Mouse (Mus musculus) cortical plate, adult 2 months (tissue): ENCODE measurements at regions not wholly inside any gene's neighbourhood (a gene's known extent, or its start where the extent isn't known, plus 50 kb on each side); places are given as distances from the start of the nearest gene placed in this dataset.

Experiments
- H3K27ac ChIP-seq: fragments of 200-500 bp; 2 replicates; pipeline ENCODE4 v1.5.1; 2012; ENCODE audit warnings: low read length, control low read depth, inconsistent platforms; ENCODE audit not compliant: insufficient read depth
- H3K4me1 ChIP-seq: fragments of 200-500 bp; 2 replicates; pipeline ENCODE4 v1.6.1; 2011; ENCODE audit warnings: low read length; ENCODE audit not compliant: control insufficient read depth, insufficient read depth
- H3K4me3 ChIP-seq: fragments of 200-500 bp; 2 replicates; pipeline ENCODE4 v1.5.1; 2011; ENCODE audit warnings: mild to moderate bottlenecking, low read length, control low read depth; ENCODE audit not compliant: insufficient read depth
- CTCF ChIP-seq: fragments of 200-500 bp; IDR thresholded peaks from 2 replicates; pipeline ENCODE4 v1.5.1; 2011; ENCODE audit warnings: mild to moderate bottlenecking, control low read depth, low read length; ENCODE audit not compliant: insufficient read depth; ENCODE audit errors: extremely low read depth
- POLR2A ChIP-seq: fragments of 200-500 bp; IDR thresholded peaks from 2 replicates; pipeline ENCODE4 v1.6.1; 2011; ENCODE audit warnings: mild to moderate bottlenecking, low read length, control low read depth; ENCODE audit not compliant: insufficient read depth; ENCODE audit errors: extremely low read depth

- TF ChIP-seq POLR2A (no peak), CTCF (no peak)
Measured at GRCm38 (mm10) chr14:24924561-24924960, 437.6 kb downstream of the Rps24 start.

DNA sequence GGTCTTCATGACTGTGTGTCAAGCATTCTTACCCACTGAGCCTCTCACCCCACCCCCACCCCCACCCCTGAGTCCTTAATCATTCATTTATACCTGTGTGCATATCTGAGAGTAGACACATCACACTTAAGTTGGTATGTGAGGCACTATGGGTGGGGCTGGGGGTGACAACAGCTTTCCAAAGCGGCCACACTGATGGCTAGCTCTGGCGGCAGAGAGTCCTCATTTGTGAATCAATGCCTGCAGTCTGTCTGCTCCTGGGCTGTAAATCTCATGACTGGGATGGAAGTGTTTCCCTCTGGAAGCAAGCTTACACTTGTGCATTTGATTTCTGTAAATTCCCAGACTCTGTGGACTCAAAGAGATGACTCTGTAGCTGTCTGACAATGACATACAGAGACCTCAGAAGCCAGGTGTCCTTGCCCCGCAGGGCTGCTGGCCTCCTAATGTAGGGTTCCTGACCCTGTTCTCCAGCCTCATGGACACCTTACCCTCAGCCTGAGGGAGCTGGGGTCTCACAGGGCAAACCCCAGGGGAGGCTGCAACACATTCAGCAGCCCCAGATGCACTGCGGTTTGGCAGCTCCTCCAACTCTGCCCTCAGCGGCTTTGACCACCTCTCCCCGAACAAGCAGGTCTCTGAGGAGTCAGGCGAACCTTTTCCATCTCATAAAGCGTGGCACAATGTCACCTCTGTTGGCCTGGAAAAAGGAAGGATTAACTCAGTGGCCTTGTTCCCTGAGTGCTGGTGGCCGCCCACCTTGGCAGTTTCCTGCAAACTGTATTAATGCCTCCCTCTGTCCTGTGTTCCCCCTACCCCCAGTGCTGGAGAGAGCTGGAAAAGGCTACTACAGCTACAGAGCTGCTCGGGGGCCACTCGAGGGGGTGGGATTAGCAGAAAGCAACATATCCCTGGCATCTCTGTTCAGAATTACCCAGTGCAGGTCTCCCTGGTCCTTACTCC, 439.4 kb downstream of the Rps24 start:
- Histone ChIP-seq H3K27ac (no peak overlapping the region), H3K4me1 (no peaks in the 10 kb centered on the region)
- no peak for TF ChIP-seq POLR2A
- no peak for TF ChIP-seq CTCF

More at GRCm38 (mm10) chr14:24924561-24924960, 437.6 kb downstream of the Rps24 start:
- H3K4me3 ChIP-seq = no peak overlapping the region
- no peak overlapping the region for H3K27ac ChIP-seq
- H3K4me1 ChIP-seq = no peaks in the 10 kb centered on the region

GRCm38 (mm10) chr14:24928726-24929125, 441.8 kb downstream of the Rps24 start:
- no peak overlapping the region for H3K4me3 ChIP-seq
- no peaks in the 10 kb centered on the region for H3K4me1 ChIP-seq
- no peak overlapping the region for H3K27ac ChIP-seq
- TF ChIP-seq POLR2A (no peak), CTCF (no peak)

More for the DNA sequence above, 439.4 kb downstream of the Rps24 start:
- no peak overlapping the region for H3K4me3 ChIP-seq

- no peaks in the 10 kb centered on the region for H3K4me1 ChIP-seq
- TF ChIP-seq POLR2A (no peak), CTCF (no peak)
- no peak overlapping the region for H3K27ac ChIP-seq
- H3K4me3 ChIP-seq = no peak overlapping the region
Measured at GRCm38 (mm10) chr14:24930251-24930650, 443.3 kb downstream of the Rps24 start.

DNA sequence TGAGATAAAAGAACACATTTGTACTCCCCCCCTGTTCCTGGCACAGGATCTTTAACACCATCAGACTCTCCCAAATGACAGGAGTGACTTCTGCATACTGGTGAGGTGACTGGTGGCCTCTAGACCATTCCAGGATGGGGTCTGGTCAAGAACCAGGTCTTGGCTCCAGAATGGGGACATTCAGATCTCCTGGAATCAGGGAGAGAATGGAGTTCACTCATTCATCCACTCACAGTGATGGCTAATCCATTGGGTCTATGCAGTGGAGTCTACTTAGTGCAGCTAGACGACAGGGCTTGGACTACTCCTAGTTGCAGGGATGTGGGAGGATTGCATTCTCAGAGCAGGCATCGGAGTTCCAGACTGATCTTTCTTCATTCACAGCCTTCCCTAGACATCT, 451.0 kb downstream of the Rps24 start:
- no peak for TF ChIP-seq CTCF
- no peak for TF ChIP-seq POLR2A

DNA sequence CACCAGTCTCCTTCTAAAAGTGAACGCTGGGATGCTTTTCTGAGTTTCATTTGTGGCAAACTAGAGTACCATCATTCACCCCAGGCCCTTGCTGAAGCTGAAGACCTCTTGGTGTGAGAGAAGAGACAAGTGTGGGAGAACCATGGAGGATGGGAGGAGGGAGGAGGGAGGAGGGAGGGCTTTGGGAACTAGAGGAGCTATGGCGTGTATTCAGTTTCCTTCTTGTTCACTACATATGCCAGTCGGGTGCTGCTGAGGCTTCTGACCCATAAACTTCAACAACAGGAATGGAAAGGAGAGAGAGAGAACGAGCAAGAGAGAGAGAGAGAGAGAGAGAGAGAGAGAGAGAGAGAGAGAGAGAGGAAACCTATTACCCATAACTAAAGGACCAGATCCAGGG, 452.1 kb downstream of the Rps24 start:
- TF ChIP-seq POLR2A (no peak), CTCF (no peak)
- Histone ChIP-seq H3K27ac (no peak overlapping the region), H3K4me1 (no peaks in the 10 kb centered on the region), H3K4me3 (no peak overlapping the region)

More for the DNA sequence above, 451.0 kb downstream of the Rps24 start:
- Histone ChIP-seq H3K27ac (no peak overlapping the region), H3K4me3 (no peak overlapping the region), H3K4me1 (no peaks in the 10 kb centered on the region)

DNA sequence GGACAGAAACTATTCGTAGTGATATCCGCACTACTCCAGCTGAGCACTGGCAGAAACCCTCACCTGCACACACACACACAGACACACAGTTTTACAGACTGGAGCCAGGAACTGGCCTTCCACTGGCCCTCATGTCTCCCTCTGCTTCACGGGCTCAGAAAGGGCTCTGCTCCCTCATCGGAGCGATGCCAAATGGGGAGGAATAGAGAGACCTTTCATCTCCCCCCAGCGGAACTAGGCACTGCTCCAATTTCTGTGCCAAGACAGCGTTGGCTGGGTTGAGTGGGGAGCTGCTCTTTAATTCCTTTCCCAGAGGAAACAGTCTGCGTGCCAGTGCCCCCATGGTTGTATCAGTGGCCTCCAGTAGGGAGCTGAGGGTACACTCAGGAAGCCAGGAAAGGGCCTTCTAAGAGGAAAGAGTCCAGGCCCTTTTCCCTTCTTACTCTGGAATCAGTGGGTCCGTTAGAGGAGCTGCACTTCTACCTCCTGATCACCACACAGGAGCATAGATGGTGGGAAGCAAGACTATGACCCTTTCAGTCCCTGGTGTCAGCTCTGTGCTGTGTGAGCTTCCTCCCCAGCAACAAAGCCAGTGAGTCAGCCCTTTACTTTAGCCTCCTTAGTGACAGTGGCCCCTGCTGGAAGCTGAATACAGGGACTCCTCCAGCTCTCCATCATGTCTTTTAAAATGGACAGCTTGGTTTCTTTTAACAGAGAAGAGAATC, 452.7 kb downstream of the Rps24 start:
- TF ChIP-seq POLR2A (no peak), CTCF (no peak; the same call in 1 of the 2 replicates)
- Histone ChIP-seq H3K4me3 (no peak overlapping the region), H3K4me1 (no peaks in the 10 kb centered on the region), H3K27ac (no peak overlapping the region)

DNA sequence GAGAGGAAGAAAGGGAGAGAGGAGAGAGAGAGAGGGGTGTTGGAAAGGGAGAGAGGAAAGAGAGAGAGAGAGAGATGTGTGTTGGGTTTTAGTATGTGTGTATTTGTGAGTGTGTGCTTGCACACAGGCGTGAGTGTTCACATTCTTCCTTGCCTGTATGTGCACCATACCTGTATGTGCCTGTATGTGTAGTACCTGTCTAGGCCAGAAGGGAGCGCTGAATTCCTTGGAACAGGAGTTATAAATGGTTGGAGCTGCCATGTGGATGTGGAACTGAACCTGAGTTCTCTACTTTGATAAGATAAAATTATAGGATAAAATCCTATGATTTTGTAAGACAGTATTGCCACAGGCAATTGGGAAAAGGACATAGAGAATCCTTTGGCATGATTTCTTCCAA, 458.8 kb downstream of the Rps24 start:
- H3K4me1 ChIP-seq = no peaks in the 10 kb centered on the region
- no peak overlapping the region for H3K4me3 ChIP-seq
- TF ChIP-seq POLR2A (no peak), CTCF (peak; percentile 8; the same call in 1 of the 2 replicates)
- H3K27ac ChIP-seq = no peak overlapping the region

GRCm38 (mm10) chr14:24947084-24947483, 460.2 kb downstream of the Rps24 start:
- Histone ChIP-seq H3K4me3 (no peak overlapping the region), H3K27ac (no peak overlapping the region), H3K4me1 (no peaks in the 10 kb centered on the region)
- TF ChIP-seq POLR2A (no peak), CTCF (no peak)
